Mouse (Mus musculus) retina, postnatal 1 day (tissue): ENCODE data around the gene Npas2.
A peak's percentile ranks its signal among the peaks of the same experiment; 100 is the strongest.

Experiments
- DNase-seq: peaks from one replicate; pipeline ENCODE4 v3.0.0-alpha.2; 2012

Gene Npas2

DNA sequence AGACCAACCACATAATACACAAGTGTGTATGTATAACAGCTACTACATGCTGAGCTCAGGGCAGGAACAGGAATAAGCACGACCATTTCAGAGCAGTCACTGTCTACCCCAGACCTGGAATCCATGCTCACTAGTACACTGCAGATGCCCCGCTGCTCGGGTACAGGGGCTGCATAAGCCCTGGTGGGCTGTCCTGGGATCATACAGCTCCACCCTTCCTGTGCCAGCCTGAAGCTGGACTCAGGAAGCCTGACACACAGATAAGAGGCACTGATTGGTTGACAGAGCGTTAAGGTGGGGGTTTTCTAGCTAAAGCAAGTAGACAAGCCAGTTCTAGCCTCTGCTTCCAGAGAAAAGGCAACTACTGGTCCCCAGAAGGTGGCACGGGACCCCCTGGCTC, 185.5 kb downstream of the Npas2 start:
- DNase-seq: no peak

DNA sequence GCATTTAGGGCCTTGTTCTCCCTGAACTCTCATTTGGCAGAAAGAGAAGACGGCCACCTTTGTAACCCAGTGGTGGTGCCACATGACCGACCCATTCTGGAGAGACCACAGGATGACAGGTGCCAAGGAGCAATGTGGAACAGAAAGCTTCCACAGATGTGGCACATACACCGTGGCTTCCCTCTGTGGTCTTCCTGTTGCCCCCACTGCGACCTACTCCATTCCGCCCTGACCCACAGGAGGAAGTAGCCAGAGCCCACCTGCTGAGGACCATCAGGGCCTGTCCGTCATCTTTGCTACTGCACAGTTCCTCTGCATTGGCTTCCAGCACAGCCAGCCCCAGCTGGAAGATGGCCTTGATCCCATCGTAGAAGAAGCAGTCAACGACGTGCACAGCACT, 187.5 kb downstream of the Npas2 start:
- DNase-seq: no peak

DNA sequence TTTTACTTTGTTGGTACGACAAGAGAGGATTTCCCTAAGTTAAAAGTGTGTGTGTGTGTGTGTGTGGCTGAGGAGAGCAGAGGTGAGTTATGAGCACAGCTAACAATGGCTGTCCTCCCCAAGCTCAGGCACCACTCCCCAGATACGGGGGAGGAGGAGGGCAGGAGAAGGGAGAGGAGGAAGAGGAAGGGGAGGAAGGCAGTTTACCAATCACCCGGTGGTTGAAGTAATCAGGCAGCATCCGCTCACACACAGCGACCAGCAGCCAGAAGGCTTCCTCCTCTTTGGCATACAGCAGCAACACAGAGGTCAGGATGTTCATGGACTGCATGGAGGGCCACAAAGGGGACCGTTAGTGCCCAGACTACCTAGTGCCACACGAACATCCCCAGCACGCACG, 191.4 kb downstream of the Npas2 start:
- no peak for DNase-seq

DNA sequence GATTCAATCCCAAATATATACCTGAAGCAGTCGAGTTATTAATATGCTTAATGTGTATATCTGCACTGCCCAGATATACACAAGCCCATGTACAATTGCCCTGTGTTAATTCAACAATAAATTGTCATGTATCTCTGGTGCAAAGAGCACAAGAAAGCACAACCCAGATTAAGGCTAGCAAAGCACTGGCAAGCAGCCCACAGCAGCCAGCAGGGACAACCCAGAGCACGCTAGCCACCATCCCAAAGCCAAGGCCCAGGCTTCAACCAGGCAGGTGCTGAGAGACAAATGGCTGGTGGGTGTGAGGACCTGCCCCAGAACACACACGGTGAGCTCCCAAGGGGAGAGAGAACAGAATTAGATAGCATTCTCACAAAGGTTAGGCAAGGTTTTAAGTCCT, 192.9 kb downstream of the Npas2 start:
- DNase-seq: no peak

DNA sequence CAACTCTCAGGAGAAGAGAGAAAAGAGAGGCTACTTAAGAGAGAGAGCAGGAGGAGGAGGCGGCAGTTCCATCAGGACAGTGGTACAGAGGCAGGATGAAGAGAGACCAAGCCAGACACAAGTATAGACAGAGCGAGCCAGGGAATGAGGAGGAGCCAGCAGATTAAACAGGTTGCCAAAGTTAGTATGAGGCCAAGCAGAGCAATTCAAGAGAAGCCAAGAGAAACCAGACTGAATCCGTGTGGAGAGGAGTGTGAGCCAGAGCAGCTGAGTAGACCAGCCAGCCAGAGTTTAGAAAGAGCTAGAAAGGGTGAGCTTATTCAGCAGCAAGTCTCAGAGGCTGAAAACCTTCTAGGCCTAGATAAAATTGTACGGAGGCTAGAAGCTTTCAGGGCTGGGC, 194.0 kb downstream of the Npas2 start:
- DNase-seq: no peak

DNA sequence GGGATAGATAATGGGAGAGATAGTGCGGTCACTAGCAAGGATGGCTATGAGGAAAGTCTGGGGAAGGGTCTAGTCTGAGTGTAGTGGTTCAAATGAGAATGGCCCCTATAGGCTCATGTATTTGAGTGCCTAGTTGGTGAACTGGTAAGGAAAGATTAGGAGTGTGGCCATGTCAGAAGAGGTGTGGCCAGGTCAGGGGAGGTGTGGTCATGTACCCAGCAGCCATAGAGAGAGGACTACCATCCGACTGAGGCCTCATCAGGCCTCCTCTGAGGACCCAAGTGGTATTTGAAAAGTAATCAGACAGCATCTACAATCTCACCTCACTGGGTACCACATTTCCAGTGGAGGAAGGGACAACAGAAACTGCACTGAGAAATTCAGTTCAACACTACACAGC, 194.6 kb downstream of the Npas2 start:
- no peak for DNase-seq

DNA sequence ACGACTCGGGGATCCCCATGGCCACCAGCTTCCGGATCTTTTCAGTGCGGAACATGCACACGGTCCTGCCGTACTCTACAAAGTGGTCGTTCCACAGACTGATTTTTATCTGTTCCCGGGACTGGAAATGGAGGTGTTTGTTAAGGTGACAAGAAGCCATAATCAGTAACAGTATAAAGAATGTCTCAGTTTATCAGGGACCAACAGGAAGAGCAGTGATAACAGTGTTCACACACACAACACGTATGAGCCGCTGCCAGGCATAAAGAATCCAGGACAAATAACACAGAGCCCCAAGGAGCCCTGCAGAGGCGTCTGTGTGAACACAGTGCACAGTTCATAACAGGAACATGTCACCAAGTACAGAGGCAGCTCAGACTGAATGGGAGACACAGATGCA, 195.8 kb downstream of the Npas2 start:
- no peak for DNase-seq

DNA sequence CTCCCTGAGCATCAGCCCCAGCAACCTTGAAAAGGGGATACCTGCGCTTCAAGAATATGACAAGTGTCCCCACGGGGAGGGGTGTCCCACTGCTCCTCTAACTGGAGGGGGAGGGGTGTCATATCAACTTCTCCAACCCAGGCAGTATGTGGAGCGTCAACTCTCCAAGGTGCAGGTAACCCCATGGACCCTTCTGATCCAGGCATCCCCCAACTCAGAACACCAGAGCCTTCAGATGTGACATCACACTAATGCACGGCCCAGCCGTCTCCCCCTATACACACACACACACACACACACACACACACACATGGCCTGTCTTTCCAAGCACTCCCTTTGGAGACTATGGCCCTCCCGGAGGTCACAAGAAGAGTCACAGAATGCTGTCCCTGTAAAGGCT, 198.1 kb downstream of the Npas2 start:
- DNase-seq: no peak

DNA sequence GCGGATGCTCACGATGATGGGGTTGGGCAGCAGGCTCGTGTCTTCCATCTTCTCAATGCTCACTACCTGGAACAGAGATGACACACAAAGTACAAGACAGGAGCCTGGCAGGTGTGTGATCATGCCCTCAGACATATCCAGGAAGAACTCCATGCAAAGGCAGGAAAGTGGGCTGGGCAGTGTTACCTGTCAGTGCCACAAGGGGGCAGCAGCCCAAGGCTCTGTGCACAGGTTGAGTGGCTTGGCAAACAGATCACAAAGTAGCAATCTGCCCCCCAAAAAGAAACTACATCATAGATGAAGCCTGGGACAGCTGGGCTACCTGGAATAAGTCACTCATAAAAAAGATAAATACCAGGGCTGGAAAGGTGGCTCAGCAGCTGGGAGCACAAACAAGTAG, 198.7 kb downstream of the Npas2 start:
- DNase-seq: peak; percentile 73

DNA sequence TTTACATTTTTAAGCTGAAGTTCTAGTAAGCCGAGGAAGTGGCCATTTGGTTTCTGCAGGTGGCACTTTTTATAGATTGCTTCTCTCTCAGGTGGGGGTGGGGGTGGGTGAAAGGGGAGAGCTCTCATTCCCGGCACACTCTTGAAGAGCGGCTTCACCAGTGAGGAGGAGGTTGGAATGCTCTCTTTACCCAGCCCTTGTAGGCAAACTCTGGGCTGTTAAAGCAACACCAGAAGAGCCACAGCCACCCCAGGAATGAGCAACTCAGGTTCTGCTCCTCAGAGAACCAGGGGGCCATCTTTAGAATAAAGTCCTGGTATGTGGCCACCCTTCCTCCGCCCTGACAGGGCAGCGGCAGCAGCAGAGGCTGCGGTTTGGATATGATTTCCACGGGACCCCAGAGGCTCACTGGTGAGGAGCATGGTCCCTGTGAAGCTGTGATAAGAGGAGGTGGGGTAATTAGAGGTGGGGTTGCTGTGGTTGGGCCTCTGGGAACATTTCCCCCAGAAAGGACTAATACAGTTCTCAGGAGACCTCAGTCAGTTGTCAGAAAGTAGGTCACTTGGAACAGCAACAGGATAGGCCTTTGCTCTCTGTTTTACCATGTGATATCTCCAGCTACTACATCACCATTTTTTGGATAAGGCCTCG, 199.8 kb downstream of the Npas2 start:
- no peak for DNase-seq

DNA sequence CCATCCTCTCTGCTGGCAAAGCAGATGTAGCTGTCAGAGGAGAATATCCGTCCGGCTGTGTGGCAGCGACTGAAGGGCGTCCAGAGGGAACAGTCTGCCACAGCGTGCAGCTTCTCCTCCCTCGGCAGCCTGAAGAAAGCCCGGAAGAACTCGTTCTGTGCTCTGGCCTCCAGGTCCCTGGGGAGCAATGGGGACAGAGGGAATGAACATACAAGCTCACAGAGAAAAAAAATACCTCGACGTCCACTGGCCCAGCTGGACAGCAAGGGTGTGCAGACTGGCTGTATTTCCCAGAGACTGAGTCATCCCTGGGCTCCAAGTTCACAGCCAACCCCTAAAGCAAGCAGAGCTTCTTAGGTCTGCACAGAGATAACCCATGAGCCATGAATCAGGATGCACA, 200.6 kb downstream of the Npas2 start:
- DNase-seq: no peak

DNA sequence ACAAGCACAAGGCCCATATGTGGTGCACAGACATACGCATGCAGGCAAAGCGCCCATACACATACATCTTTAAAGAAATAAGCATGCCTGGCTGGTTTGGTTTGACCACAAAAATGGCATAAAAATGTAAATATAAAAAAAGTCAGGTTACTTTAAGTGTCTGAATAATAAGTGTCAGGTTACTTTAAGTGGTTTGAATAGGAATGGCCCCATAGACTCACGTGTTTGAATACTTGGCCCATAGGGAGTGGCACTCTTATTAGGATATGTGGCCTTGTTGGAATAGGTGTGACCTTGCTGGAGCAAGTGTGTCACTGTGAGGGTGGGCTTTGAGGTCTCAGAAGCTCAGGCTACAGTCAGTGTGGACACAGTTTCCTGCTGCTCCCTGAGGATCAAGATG, 201.1 kb downstream of the Npas2 start:
- no peak for DNase-seq

DNA sequence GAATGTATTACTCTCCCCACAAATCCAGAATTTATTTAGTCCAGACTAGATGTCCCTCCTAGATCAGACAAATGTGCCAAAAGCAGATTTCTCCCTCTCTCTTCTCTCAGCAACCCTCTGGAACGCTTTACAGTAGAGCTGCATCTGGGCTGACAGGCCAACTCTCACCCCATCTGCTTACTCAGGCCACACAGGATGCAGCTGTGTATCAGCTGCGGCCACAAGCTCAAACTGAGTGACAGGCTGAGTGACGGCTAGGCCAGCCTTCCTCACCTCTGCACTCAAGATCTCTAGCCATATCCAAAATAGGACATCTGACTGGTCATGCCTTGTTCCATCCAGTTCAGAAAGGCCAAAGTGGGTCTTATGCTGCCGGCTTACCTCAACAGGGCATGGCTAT, 202.8 kb downstream of the Npas2 start:
- no peak for DNase-seq

DNA sequence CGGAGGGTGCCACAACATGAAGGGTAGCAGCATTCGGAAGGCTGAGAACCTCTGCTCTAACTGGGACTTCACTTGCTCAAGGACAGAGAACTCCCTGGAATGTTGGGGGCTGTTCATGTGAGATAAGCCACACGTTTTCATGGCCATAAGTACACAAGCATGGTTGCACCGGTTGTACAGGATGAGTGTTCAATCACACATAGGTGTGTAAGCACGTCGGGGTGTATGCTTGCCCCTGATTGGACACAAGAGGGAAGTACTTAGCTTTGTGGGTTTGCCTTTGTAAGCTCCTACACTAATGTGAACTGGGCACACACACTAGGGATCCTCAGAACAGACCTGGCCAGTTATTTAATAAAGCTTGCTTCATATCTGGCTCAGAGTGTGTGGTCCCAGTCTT, 204.8 kb downstream of the Npas2 start:
- no peak for DNase-seq

DNA sequence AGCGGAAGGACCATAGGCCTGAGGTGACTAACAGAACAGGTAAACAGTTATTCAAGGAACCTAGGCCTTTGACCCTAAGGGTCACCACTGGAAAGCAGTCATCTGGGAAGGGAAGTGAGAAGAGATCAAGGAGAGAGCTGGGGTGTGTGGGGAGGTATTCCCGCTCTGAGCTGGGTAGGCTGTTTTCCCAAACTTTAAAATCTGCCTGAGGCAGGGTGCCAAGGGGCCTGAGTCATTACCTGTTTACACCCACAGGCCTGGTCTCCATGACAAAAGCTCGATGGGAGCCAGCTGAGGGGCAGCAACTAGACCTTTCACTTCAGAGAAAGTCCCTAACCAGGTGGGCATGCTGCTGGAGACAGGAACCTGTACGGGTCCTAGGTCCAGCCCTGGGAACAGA, 205.7 kb downstream of the Npas2 start:
- DNase-seq: no peak

DNA sequence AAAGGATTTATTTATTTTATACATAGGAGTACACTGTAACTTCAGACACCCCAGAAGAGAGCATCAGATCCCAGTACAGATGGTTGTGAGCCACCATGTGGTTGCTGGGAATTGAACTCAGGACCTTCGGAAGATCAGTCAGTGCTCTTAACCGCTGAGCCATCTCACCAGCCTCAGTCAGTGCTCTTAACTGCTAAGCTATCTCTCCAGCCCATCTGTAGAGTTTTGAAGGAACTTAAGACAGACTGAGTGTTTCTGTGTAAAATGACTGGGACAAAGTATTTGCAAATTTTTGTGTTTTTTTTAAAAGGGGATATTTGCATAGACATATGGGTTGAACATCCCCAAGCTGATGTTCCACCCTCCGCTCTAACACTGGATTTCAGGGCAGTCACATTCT, 206.6 kb downstream of the Npas2 start:
- no peak for DNase-seq

DNA sequence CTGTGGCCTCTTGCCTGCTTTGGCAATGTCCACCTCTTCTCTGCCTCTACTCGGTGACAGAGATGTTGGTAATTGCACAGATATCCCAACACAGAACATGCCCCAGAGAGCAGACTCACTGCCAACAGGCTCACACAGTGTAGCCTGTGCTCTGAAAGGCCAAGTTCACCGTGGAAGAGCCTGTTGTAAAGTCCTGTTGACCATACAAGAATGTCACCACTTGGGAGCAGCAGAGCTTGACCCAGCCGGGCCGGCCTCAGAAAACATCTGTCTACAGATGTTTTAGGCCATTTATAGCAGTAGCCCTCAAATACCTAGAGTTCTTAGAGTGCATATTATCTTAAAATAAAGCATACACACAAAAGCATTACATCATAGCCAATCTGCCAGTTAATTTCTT, 213.6 kb downstream of the Npas2 start:
- no peak for DNase-seq

DNA sequence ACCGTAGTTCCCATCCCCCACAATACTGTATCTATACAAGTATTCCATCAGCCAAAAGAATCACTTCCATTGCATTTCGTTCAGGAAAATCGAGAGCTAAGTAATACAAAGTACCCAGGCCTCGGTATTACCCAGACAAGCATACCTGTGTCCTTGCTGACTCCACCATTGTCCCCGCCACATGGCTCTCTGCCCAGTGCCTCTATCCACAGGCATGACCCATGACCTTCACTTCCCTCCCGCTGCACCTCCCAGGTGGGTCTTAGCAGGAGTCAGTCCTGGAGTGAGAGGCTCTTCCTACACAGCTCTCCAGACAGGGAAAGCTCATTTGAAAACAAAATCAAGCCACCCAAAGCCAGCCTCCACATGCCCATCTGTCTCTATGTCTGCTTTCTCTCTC, 214.6 kb downstream of the Npas2 start:
- DNase-seq: no peak

DNA sequence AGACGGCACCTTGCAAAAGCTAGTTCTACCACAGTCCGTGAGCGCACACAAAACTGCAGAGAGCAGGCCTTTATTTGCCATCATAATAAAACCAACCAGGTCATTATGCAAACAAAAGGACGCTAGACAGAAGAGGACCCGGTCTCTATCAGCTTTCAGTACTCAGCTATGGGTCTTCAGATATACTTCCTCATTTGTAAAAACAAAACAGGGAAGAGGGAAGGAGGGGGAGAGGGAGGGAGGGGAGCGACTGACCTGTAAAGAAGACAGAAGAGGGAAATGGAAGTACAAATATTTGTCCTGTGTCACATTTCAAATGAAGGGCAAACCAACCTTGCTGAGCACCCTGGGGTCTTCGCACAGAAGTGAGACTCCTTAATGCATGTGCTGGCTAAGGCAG, 215.1 kb downstream of the Npas2 start:
- DNase-seq: no peak

DNA sequence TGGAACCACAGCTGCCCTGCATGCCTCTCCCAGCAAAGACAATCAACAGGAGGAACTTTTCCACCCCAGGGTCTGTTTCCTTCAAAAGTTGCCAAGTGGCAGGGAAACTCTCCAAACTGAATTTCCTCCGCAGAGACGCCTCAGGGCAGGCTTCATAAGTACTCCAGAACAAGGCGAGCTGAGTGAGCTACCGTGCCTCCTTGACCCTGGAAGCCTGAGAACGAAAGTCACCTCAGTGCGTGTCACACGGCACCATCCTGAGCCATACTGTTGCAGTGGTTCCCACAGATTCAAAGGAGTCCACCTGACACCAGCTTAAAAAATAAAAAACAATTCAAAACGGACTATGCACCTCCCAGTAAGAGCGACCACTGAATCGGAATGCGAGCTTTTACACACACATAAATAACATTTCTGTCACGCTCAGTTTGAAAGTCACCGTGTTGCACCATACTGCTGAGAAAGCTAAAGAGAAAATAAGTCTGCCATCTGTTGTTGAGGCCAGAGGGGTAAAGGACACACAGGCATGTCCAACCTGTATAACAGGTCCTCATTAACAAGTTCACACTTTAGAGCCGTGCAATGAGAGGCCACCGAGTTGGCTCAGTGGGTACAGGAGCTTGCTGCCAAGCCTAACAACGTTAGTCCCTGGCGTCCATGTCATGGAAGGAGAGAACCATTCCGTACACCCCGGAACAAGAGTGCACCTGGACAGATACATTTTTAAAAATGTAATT, 216.7 kb downstream of the Npas2 start:
- DNase-seq: no peak
